Mouse (Mus musculus) kidney, postnatal 36 days (tissue): ENCODE results near the gene Slc44a2.
A peak's percentile ranks its signal among the peaks of the same experiment; 100 is the strongest.

Experiments used
- DNase-seq, 2 experiments: peaks; one replicate each; pipeline ENCODE4 v3.0.0; 2021 to 2022; ENCODE audit warnings: mixed read lengths in 2 of 2

Slc44a2 gene

DNA sequence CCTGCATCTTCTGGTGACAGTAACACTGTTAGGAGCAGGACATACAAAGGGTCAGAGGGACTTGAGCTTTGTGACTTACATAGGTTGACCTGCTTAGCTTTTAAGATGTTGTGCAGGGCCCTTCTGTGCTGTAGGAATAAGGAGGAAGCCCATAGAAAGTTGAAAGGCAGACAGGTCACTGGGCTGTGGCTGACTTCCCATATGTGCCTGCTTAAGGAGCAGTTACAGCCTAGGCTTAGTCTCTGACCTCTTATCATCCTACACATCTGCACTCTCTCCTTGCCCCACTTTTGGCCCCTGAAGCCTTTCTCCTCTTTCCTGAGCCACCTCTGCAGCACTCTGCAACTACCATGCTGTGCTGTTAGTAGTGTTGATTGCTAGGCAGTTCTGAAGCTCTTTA lies 63.5 kb downstream of the Slc44a2 start:
- no peak for DNase-seq

GRCm38 (mm10) chr9:21392646-21393175 lies 72.2 kb downstream of the Slc44a2 start:
- DNase-seq, result peak in 1 of 2 experiments; percentile 26

- DNase-seq, result no peak
Observed at GRCm38 (mm10) chr9:21395692-21396091, 75.2 kb downstream of the Slc44a2 start.

DNA sequence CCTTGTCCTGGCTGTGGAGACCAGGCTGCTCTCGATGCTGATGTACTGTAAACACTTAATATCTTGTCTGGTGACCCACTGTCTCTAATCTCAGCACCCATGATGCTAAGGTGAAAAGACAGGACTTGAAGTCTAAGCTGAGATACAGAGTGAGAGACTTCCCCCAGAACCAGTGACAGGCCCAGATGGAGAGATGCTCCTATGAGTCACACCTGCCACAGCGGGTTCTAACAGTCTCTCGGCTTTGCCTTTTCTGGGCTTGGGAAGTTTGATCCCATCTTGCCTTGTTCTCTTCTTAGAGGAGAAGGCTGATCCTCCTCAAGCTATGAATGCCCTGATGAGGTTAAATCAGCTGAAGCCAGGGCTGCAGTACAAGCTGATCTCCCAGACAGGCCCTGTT lies 76.7 kb downstream of the Slc44a2 start:
- DNase-seq, result no peak

DNA sequence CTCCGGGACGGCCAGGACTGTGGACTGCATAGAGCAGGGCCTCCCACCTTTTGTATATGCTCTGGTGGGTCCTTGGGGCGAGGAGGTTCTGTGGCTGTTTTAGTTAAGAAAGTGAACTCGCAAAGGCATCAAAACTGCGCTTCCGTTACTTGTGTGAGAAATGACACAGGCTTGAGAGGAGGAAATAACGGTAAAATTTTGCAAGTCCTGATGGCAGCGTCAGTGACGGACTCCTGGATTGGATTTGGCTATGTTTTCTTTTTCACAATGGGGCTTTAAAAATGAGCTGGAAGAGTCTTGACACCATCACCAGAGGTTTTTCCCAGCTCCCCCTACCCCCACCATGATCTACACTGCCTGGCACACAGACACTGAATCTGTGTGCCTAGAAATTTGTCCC lies 80.5 kb downstream of the Slc44a2 start:
- no peak for DNase-seq

DNA sequence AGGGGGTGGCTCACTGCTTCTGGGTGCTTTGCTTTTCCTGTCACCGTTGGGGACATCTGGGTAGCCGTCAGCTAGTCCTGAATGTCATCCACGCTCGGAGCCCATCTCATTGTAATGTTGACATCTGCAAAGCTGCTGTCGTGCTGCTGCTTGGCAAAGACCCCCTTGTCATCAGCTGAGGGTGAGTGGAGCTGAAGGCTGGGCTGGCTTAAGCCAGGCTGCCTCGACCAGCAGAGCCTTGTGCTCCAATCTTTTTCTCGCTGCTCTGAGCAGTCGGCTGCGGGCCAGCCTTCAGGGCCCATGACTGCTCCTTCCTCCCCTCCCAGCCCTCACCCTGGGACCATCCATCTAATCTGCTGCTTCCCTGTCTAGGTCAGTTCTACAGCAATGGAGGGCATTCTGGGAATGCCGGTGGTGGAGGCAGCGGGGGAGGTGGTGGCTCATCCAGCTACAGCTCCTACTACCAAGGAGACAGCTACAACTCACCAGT lies 82.3 kb downstream of the Slc44a2 start:
- DNase-seq, result no peak

GRCm38 (mm10) chr9:21403745-21404144 lies 83.2 kb downstream of the Slc44a2 start:
- no peak for DNase-seq
